Mouse (Mus musculus) kidney, adult 2 months (tissue): ENCODE measurements around the gene Samd4b.

ENCODE experiments used
- CTCF ChIP-seq: fragments of 200-500 bp; conservative IDR thresholded peaks from 2 replicates; pipeline ENCODE4 v1.5.1; 2011; ENCODE audit warnings: low read depth, mild to moderate bottlenecking, control low read depth, low read length, moderate library complexity, mixed read lengths; ENCODE audit not compliant: insufficient read depth, insufficient read length
- POLR2A ChIP-seq: fragments of 200-500 bp; IDR thresholded peaks from one replicate; pipeline ENCODE4 v1.6.1; 2011; ENCODE audit warnings: low read depth, low read length, control low read depth

DNA sequence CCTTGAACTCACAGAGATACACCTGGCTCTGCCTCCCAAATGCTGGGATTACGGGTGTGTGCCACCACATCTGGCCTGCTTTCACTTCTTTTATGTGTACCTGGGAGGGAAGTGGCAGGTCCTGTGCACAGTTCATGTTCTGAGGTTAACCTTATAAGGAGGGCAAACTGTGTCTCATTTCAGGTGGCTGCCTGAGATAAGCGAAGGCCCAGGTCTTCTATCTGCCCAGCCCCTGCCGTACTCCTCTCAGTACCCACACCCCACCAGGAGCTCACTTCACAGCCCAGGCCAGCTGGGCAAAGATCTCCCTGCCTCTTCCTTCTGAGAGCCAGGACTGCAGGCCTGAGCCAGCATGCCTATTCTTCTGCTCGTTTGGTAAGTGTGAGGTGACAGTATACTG is 16.2 kb downstream of the Samd4b start:
- no peak for TF ChIP-seq CTCF
- TF ChIP-seq POLR2A = no peak
